Mouse (Mus musculus) erythroblast, embryonic 14.5 days (primary cell): ENCODE data around the gene Csf2rb2.

Experiments used
- GATA1 ChIP-seq: IDR thresholded peaks from 2 replicates; pipeline ENCODE4 v1.6.1; 2012; ENCODE audit warnings: low read length, inconsistent platforms, mixed read lengths
- TAL1 ChIP-seq: IDR thresholded peaks from 3 replicates; pipeline ENCODE4 v1.6.1; 2012; ENCODE audit warnings: low read length, inconsistent platforms, mixed read lengths

GRCm38 (mm10) chr15:78244695-78245492 lies 60.6 kb downstream of the Csf2rb2 start, which contains the start of gene Ncf4:
- no peak for TF ChIP-seq GATA1
- TF ChIP-seq TAL1, result no peak
